Mouse (Mus musculus): ENCODE data around the gene Frmd4a.

DNA sequence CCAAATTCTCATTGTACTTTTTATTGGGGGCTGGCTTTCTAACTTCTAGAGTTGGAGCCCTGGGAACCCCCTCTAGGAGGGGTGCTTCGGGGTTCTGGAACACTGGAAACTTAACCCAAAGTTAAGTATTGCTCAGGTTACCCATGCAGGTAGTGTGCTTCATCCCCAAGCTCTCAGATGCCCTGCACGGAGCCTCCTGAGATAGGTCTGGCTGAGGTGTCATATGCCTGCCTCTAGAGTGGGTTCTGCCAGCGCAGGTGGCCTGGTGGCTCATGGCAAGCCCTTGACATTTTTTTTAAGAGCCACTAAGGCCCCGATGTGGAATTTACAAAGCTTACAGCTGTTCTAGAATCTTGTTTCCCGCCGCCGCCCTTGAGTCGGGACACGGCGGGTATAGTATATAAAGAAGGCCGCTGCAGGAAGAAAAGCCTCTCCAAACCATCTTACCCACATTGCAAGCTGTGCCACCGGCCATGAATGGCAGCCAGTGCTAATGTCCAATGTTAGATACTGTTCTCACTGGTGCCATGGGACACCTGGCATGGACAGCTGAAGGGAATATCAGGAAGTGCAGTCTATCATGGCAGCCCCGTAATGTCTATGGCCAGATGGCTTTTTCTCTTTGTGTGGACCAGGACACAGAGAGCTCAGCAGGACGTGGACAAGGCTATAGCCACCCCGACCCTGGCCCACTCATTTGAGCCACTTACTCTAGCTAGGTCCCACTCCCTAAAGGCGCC is 396.2 kb downstream of the Frmd4a start:
- TF ChIP-seq CTCF (IDR thresholded peaks at IDR 0.05; ENCODE audit: low read depth) (no peak), EP300 (IDR thresholded peaks at IDR 0.05; ENCODE audit: low read depth) (no peak)

Data from heart, postnatal 0 days (tissue).